Mouse (Mus musculus): ENCODE measurements around the gene Tmco1. TPM values are rescaled to one million over a fixed set of nuclear protein-coding genes. Genes with fewer than 3 reads are reported as not detected.

The Tmco1 gene
- polyA plus RNA-seq, 1 experiment from 2014 or later: 73.4 TPM

GRCm38 (mm10) chr1:167287156-167287555 lies 21.0 kb upstream of the Tmco1 start:
- H3K4me3 ChIP-seq: no peak overlapping the region
- H3K36me3 ChIP-seq (replicated peaks): 0 out of 2 replicates have a peak, but pooled peaks cover under 1% of the 10 kb centered on the region
- H3K27me3 ChIP-seq (ENCODE audit: poor library complexity, severe bottlenecking): peaks cover 43% of the 10 kb centered on the region
- no peak for DNase-seq (ENCODE audit: extremely low spot score, low spot score)
- H3K4me1 ChIP-seq: peaks cover 41% of the 10 kb centered on the region
- 94% methylated on average over 5 of the region's 5 CpGs for WGBS
- H3K27ac ChIP-seq: no peak overlapping the region
- H3K9me3 ChIP-seq: no peaks in the 10 kb centered on the region

- no peak for DNase-seq (ENCODE audit: extremely low spot score, low spot score)
- peak overlapping the region; percentile 53; the same call in 1 of the 2 replicates for H3K27ac ChIP-seq
- 49% methylated on average over 11 of the region's 11 CpGs for WGBS
- H3K4me3 ChIP-seq: no peak overlapping the region
- H3K4me1 ChIP-seq: peaks cover 35% of the 10 kb centered on the region
- H3K27me3 ChIP-seq (ENCODE audit: poor library complexity, severe bottlenecking): peaks cover 43% of the 10 kb centered on the region
- no peaks in the 10 kb centered on the region for H3K36me3 ChIP-seq (replicated peaks)
- H3K9me3 ChIP-seq: no peaks in the 10 kb centered on the region
These were observed 19.3 kb upstream of the Tmco1 start for GRCm38 (mm10) chr1:167288665-167289538.

- H3K4me1 ChIP-seq: peaks cover 35% of the 10 kb centered on the region
- WGBS: 6% methylated on average over 11 of the region's 11 CpGs
- no peaks in the 10 kb centered on the region for H3K9me3 ChIP-seq
- H3K4me3 ChIP-seq: peak overlapping the region; percentile 16; the same call in 1 of the 2 replicates
- H3K27ac ChIP-seq: peak overlapping the region; percentile 37; the same call in 1 of the 2 replicates
- DNase-seq (ENCODE audit: extremely low spot score, low spot score): peak; percentile 42
- H3K36me3 ChIP-seq (replicated peaks): no peaks in the 10 kb centered on the region
- peaks cover 43% of the 10 kb centered on the region for H3K27me3 ChIP-seq (ENCODE audit: poor library complexity, severe bottlenecking)
These were observed 18.5 kb upstream of the Tmco1 start for GRCm38 (mm10) chr1:167289567-167290262.

GRCm38 (mm10) chr1:167290263-167290592 lies 17.9 kb upstream of the Tmco1 start:
- 26% methylated on average over 6 of the region's 6 CpGs for WGBS

GRCm38 (mm10) chr1:167291610-167292009 lies 16.6 kb upstream of the Tmco1 start:
- no peak for DNase-seq (ENCODE audit: extremely low spot score, low spot score)
- Histone ChIP-seq H3K27ac (no peak overlapping the region), H3K27me3 (ENCODE audit: poor library complexity, severe bottlenecking) (peaks cover 39% of the 10 kb centered on the region), H3K4me3 (no peak overlapping the region), H3K9me3 (no peaks in the 10 kb centered on the region), H3K4me1 (peaks cover 28% of the 10 kb centered on the region), H3K36me3 (replicated peaks) (no peaks in the 10 kb centered on the region)
- 83% methylated on average over 8 of the region's 8 CpGs for WGBS

More at GRCm38 (mm10) chr1:167290263-167290592, 17.9 kb upstream of the Tmco1 start:
- no peaks in the 10 kb centered on the region for H3K9me3 ChIP-seq
- H3K27me3 ChIP-seq (ENCODE audit: poor library complexity, severe bottlenecking): peaks cover 43% of the 10 kb centered on the region
- H3K27ac ChIP-seq: 0 out of 2 replicates have a peak overlapping the region, but pooled peaks have one; percentile 37
- peak overlapping the region; percentile 16; the same call in 1 of the 2 replicates for H3K4me3 ChIP-seq
- peaks cover 30% of the 10 kb centered on the region for H3K4me1 ChIP-seq
- DNase-seq (ENCODE audit: extremely low spot score, low spot score): no peak
- no peaks in the 10 kb centered on the region for H3K36me3 ChIP-seq (replicated peaks)

- WGBS: 58% methylated on average over 11 of the region's 11 CpGs
- no peak for DNase-seq (ENCODE audit: extremely low spot score, low spot score)
- Histone ChIP-seq H3K27me3 (ENCODE audit: poor library complexity, severe bottlenecking) (peaks cover 32% of the 10 kb centered on the region), H3K27ac (no peak overlapping the region), H3K9me3 (no peaks in the 10 kb centered on the region), H3K36me3 (replicated peaks) (no peaks in the 10 kb centered on the region), H3K4me3 (no peak overlapping the region), H3K4me1 (peaks cover 28% of the 10 kb centered on the region)
These were observed 15.7 kb upstream of the Tmco1 start for GRCm38 (mm10) chr1:167292447-167292846.

- no peak overlapping the region for H3K27ac ChIP-seq
- 73% methylated on average over 13 of the region's 13 CpGs for WGBS
- no peak for DNase-seq (ENCODE audit: extremely low spot score, low spot score)
These were observed 12.3 kb upstream of the Tmco1 start for GRCm38 (mm10) chr1:167295679-167296402.

GRCm38 (mm10) chr1:167300122-167300521 lies 8.1 kb upstream of the Tmco1 start:
- Histone ChIP-seq H3K27ac (no peak overlapping the region), H3K36me3 (replicated peaks) (no peaks in the 10 kb centered on the region), H3K4me3 (no peak overlapping the region), H3K27me3 (ENCODE audit: poor library complexity, severe bottlenecking) (no peaks in the 10 kb centered on the region), H3K4me1 (peaks cover 5% of the 10 kb centered on the region), H3K9me3 (no peaks in the 10 kb centered on the region)
- 84% methylated on average over 2 of the region's 2 CpGs for WGBS
- DNase-seq (ENCODE audit: extremely low spot score, low spot score): no peak

More at GRCm38 (mm10) chr1:167295679-167296402, 12.3 kb upstream of the Tmco1 start:
- H3K9me3 ChIP-seq: no peaks in the 10 kb centered on the region
- H3K4me1 ChIP-seq: peaks cover 10% of the 10 kb centered on the region
- H3K27me3 ChIP-seq (ENCODE audit: poor library complexity, severe bottlenecking): peaks cover 3% of the 10 kb centered on the region; the same call in 1 of the 2 replicates
- no peaks in the 10 kb centered on the region for H3K36me3 ChIP-seq (replicated peaks)
- no peak overlapping the region for H3K4me3 ChIP-seq

GRCm38 (mm10) chr1:167305501-167306137 lies 2.6 kb upstream of the Tmco1 start:
- H3K27me3 ChIP-seq (ENCODE audit: poor library complexity, severe bottlenecking): no peaks in the 10 kb centered on the region
- no peak overlapping the region for H3K4me3 ChIP-seq
- H3K27ac ChIP-seq: no peak overlapping the region
- H3K9me3 ChIP-seq: no peaks in the 10 kb centered on the region
- peaks cover 24% of the 10 kb centered on the region for H3K4me1 ChIP-seq
- 76% methylated on average over 7 of the region's 7 CpGs for WGBS
- peaks cover 3% of the 10 kb centered on the region for H3K36me3 ChIP-seq (replicated peaks)
- DNase-seq (ENCODE audit: extremely low spot score, low spot score): no peak

- peak; percentile 23 for DNase-seq (ENCODE audit: extremely low spot score, low spot score)
- Histone ChIP-seq H3K4me3 (no peak overlapping the region), H3K9me3 (no peaks in the 10 kb centered on the region), H3K4me1 (peaks cover 24% of the 10 kb centered on the region), H3K36me3 (replicated peaks) (peaks cover 6% of the 10 kb centered on the region), H3K27ac (no peak overlapping the region), H3K27me3 (ENCODE audit: poor library complexity, severe bottlenecking) (no peaks in the 10 kb centered on the region)
- WGBS: 83% methylated on average over 5 of the region's 5 CpGs
These were observed 1.5 kb upstream of the Tmco1 start for GRCm38 (mm10) chr1:167306451-167307240.

GRCm38 (mm10) chr1:167307674-167308073 lies 504 bp upstream of the Tmco1 start:
- WGBS: 70% methylated on average over 11 of the region's 11 CpGs
- Histone ChIP-seq H3K27me3 (ENCODE audit: poor library complexity, severe bottlenecking) (no peaks in the 10 kb centered on the region), H3K4me1 (peaks cover 24% of the 10 kb centered on the region), H3K36me3 (replicated peaks) (peaks cover 14% of the 10 kb centered on the region), H3K27ac (peak overlapping the region; percentile 98), H3K9me3 (no peaks in the 10 kb centered on the region), H3K4me3 (peak overlapping the region; percentile 83)
- no peak for DNase-seq (ENCODE audit: extremely low spot score, low spot score)
